Mouse (Mus musculus): ENCODE measurements at regions not wholly inside any gene's neighbourhood (a gene's known extent, or its start where the extent isn't known, plus 50 kb on each side); places are given as distances from the start of the nearest gene placed in this dataset.

DNA sequence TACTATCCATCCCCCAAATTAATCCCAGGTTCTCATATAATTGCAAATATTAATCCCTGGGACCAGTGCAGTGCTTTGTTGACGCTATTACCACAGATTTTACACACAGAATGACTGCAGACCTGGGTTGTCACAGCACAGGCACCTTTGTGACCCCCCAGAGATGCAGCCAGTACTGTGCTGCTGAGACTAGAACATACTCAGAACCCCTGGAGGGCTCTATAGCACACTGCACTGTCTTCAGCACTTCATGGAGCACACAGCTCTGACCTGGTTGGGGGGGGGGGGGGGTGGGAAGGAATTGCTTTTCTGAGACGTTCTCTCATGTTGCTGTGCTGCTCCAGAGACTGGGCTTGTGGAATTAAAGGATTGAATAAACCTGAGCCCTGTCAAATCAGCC lies 154.9 kb upstream of the Gm34302 start:
- Histone ChIP-seq H3K36me3 (no peaks in the 10 kb centered on the region), H3K27ac (no peak overlapping the region), H3K4me3 (no peak overlapping the region), H3K27me3 (no peaks in the 10 kb centered on the region), H3K4me1 (replicated peaks) (peaks cover 6% of the 10 kb centered on the region; the same call in 1 of the 2 replicates), H3K9ac (no peak overlapping the region), H3K9me3 (no peaks in the 10 kb centered on the region), H3K4me2 (no peak overlapping the region)
- no peak for ATAC-seq (ENCODE audit: low FRiP score)
- 37% methylated on average over 2 of the region's 2 CpGs for WGBS

DNA sequence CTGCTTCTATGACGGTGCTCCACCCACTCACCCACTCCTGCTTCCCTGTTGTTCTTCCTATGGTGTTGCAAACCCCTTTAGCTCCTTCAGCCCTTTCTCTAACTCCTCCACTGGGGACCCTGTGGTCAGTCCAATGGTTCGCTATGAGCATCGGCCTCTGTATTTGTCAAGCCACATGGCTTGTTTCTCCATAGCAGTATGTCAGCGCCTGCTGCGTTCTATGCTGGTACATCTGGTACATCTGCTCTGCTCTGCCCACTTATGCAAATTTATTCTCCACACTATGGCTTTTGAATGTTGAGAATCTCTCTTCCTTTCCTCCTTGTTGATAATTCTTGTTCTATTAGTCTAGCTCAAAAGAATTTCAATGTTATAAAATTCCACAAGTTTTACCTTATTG lies 154.2 kb upstream of the Gm34302 start:
- Histone ChIP-seq H3K4me1 (replicated peaks) (peaks cover 6% of the 10 kb centered on the region; the same call in 1 of the 2 replicates), H3K27me3 (no peaks in the 10 kb centered on the region), H3K9ac (no peak overlapping the region), H3K9me3 (no peaks in the 10 kb centered on the region), H3K4me3 (no peak overlapping the region), H3K4me2 (no peak overlapping the region), H3K36me3 (no peaks in the 10 kb centered on the region), H3K27ac (no peak overlapping the region)
- 64% methylated on average over 5 of the region's 5 CpGs for WGBS
- ATAC-seq (ENCODE audit: low FRiP score): peak; percentile 36; the same call in 1 of the 2 replicates

DNA sequence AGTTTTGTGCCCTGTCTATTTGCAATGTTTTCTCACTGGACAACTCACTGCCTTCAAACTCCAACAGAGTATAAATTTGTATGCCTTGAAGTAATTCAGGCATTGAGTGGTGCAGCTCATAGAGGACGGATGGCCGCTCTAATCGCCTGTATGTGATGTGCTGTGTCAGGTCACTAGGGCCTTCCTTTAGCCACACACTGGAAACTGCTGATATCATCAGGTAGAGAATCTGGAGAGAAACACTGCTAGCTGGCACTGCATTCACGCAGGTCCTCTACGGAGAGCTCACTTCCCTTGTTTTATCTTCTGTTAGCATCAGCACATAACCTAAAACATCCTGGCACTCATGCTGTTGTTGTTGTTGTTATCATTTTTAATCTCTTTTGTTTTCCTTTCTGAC lies 144.0 kb upstream of the Gm34302 start:
- H3K4me2 ChIP-seq: no peak overlapping the region
- no peak overlapping the region for H3K27ac ChIP-seq
- H3K4me3 ChIP-seq: no peak overlapping the region
- 0 out of 2 replicates have a peak, but pooled peaks cover 5% of the 10 kb centered on the region for H3K4me1 ChIP-seq (replicated peaks)
- H3K9ac ChIP-seq: no peak overlapping the region
- H3K27me3 ChIP-seq: no peaks in the 10 kb centered on the region
- 81% methylated on average over 5 of the region's 5 CpGs for WGBS
- H3K36me3 ChIP-seq: no peaks in the 10 kb centered on the region
- H3K9me3 ChIP-seq: no peaks in the 10 kb centered on the region
- ATAC-seq (ENCODE audit: low FRiP score): no peak

DNA sequence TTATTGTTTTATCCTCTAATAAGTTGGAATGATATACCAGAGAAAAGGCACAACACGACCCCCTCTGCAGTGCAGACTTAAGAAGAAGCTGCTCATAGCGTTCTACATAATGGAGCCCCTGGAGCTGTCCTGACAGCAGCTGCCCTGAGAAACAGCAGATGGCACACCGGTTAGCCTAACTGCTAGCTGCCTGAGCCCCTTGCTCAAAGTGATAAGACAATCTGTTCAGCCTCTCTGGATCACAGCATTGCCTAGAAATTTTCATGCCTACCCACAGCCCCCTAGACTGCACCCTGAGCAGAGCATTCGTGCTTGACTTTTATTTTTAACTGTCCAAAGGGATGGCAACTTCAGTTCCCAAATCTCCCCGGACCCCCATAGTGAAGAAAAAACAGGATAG lies 132.4 kb upstream of the Gm34302 start:
- Histone ChIP-seq H3K27me3 (no peaks in the 10 kb centered on the region), H3K9ac (no peak overlapping the region), H3K4me3 (no peak overlapping the region), H3K27ac (peak overlapping the region; percentile 37; the same call in 1 of the 2 replicates), H3K4me1 (replicated peaks) (peaks cover 17% of the 10 kb centered on the region; the same call in 1 of the 2 replicates), H3K36me3 (no peaks in the 10 kb centered on the region), H3K4me2 (no peak overlapping the region), H3K9me3 (0 out of 2 replicates have a peak, but pooled peaks cover 4% of the 10 kb centered on the region)
- 27% methylated on average over 5 of the region's 5 CpGs for WGBS
- ATAC-seq (ENCODE audit: low FRiP score): peak; percentile 78

DNA sequence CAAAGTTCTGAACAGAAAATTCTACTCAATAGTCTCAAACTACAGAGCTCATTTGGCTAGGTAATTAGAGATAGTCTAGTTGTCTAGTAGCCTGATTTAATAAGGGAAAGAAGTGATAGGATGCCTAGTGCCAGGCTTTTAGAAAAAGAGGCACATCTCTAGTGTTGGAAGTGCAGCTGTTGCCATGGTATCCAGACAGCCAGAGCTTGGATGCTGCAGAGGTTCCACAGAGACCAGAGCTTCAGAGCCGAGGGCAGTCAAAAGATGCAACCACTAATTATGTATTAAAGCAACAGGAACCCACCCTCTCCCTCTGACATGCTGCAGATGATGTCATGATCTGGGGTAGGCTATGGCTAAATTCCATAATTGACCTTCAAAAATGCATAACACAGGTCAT lies 130.0 kb upstream of the Gm34302 start:
- no peaks in the 10 kb centered on the region for H3K27me3 ChIP-seq
- no peaks in the 10 kb centered on the region for H3K36me3 ChIP-seq
- peak; percentile 59; the same call in 1 of the 2 replicates for ATAC-seq (ENCODE audit: low FRiP score)
- peaks cover 24% of the 10 kb centered on the region; the same call in 1 of the 2 replicates for H3K4me1 ChIP-seq (replicated peaks)
- WGBS: 11% methylated on average over 1 of the region's 1 CpGs
- no peak overlapping the region for H3K27ac ChIP-seq
- 0 out of 2 replicates have a peak, but pooled peaks cover 4% of the 10 kb centered on the region for H3K9me3 ChIP-seq
- no peak overlapping the region for H3K4me3 ChIP-seq
- H3K9ac ChIP-seq: no peak overlapping the region
- no peak overlapping the region for H3K4me2 ChIP-seq

DNA sequence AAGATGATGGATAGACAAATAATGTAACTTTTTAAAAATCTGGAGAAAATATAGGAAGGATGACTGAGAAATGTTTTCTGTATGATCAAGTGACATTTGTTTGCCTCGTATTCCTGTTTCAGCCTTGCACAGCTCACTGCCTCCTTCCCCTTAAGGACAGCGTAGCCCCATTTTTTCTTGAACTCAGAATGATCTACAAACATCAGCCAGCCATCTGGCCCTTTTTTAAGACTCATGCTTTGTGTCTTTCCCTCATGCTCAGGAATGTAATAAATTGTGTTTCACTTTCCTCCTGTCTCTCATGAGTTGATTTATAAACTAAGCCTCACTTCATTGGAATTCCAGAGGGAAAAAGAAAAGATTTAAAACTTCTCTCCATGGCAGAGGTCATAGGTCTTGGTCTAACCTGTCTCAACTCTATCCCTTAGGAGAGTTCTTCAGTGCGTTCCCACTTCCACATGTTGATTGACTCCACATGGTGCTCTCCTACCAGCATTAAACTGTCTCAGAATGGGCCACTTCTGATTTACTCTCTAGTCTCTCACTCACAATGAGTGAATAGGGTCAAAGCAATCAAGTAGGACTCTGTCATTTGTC lies 129.2 kb upstream of the Gm34302 start:
- H3K4me1 ChIP-seq (replicated peaks): peaks cover 24% of the 10 kb centered on the region; the same call in 1 of the 2 replicates
- H3K4me2 ChIP-seq: no peak overlapping the region
- H3K9me3 ChIP-seq: no peaks in the 10 kb centered on the region
- H3K27ac ChIP-seq: no peak overlapping the region
- no peak overlapping the region for H3K9ac ChIP-seq
- WGBS: 74% methylated on average over 3 of the region's 3 CpGs
- no peak for ATAC-seq (ENCODE audit: low FRiP score)
- H3K4me3 ChIP-seq: no peak overlapping the region
- H3K36me3 ChIP-seq: no peaks in the 10 kb centered on the region
- no peaks in the 10 kb centered on the region for H3K27me3 ChIP-seq

DNA sequence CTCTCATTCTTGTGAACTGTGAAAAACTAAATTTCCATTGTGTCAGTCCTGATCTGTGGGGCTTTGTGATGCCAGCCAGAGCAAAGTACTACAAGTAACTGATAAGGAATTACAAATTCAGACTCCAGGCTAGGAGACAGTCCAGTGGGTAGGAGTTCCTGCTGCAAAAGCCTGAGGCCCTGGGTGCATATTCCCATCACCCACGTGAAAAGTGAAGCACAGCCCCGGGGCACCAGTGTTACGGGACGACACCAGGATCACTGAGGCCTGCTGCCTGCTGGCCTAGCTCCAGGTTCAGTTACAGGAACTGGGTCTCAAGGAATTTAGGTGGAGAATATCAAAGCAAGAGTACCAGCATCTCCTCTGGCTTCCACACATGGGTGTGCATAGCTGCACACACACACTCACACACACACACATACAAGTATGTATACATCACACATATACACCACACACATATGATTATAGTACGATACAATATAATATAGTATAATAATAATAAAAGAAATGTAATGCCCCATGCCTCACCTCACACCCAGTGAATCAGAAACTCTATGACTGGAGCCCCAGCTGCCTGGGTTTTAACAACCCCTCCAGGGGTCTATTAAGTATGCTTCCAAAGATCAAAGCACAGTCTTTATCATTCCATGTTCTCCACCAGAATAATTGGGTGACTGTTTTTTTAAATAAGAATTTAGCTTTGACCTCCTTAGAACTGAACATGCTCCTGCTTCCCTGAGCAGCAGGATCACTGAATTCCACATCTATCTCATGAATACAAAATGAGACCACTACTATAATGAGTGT lies 126.6 kb upstream of the Gm34302 start:
- Histone ChIP-seq H3K9ac (no peak overlapping the region), H3K27ac (no peak overlapping the region), H3K4me3 (no peak overlapping the region), H3K4me2 (no peak overlapping the region), H3K27me3 (no peaks in the 10 kb centered on the region), H3K9me3 (no peaks in the 10 kb centered on the region), H3K36me3 (no peaks in the 10 kb centered on the region), H3K4me1 (replicated peaks) (peaks cover 18% of the 10 kb centered on the region; the same call in 1 of the 2 replicates)
- 0 out of 2 replicates have a peak, but pooled peaks have one; percentile 34 for ATAC-seq (ENCODE audit: low FRiP score)
- WGBS: 36% methylated on average over 5 of the region's 5 CpGs

DNA sequence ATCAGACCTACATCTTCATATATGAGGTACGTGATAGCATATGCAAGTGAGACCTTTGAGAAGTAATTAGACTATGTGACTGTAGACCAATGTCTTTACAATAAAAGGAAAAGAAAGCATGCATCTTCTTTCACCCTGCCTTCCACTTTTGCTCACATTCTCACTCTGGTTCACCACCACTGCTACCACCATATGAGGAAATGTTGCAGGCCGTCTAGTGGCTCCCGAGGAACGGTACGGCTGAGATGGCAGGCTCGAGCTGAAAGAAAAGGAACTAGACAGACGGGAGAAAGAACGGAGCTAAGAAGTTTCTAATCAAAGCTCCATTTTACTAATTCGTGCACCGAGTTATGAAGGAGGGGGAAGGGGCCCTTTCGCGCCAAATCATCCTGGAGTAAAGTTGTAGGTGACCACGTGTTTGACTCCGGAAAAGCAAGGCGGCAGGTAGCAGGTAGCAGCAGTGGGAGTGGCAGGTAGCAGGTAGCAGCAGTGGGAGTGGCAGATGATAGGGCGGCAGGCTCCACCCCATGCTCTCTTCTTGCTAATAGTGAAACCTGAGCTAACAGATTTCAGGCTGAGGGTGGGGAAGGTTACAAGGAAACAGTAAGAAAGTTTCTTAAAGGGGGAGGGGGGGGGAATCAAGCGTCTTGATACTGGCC lies 125.9 kb upstream of the Gm34302 start:
- no peak overlapping the region for H3K9ac ChIP-seq
- H3K4me3 ChIP-seq: no peak overlapping the region
- no peaks in the 10 kb centered on the region for H3K36me3 ChIP-seq
- 30% methylated on average over 17 of the region's 17 CpGs for WGBS
- peaks cover 12% of the 10 kb centered on the region; the same call in 1 of the 2 replicates for H3K4me1 ChIP-seq (replicated peaks)
- H3K4me2 ChIP-seq: no peak overlapping the region
- no peak for ATAC-seq (ENCODE audit: low FRiP score)
- H3K27ac ChIP-seq: no peak overlapping the region
- H3K9me3 ChIP-seq: no peaks in the 10 kb centered on the region
- H3K27me3 ChIP-seq: no peaks in the 10 kb centered on the region

DNA sequence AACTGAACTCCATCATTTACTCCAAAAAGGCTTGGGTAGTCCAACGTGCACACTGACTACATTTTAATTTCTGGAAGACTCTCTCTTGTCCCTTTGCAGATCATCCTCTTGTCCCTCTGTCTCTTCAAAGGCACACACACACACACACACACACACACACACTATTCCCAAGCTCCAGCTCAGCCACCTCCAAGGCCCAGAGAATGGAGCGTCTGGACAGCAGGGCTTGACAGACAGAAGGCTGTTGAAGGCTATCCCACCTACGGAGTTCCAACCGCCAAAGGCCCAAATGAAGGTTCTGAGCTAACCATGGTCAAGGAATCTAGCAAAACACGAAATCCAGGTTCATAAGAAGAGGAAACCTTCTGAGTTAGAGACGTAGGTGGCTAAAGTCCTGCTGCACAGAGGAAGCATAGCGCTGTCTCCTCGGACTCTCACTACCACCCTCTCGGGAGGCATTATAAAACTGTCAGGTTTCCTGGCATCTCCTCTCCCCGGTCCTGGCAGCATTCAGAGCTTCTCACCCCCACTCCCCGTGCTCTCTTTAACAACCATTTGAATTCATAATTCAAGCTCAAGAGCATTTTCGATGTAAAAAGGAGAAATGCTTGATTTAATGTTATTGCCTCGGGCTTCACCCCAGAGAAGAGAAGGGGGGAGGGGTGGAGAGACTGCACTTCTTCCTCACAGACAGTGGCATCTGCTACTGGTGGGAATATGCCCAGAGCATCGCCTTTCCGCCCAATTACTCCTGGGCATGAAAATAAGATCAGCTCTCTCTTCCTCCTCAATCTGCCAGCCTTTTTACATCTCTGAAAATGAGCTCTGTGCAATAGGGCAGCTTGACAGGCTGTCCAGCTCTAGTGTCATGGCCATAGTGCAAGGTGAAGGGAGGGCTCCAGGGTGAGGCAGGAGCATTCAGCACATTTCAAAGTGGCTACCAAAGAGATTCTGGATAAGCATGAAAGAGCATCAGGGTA lies 99.3 kb upstream of the Gm34302 start:
- H3K9me3 ChIP-seq: no peaks in the 10 kb centered on the region
- no peak overlapping the region for H3K9ac ChIP-seq
- H3K27me3 ChIP-seq: no peaks in the 10 kb centered on the region
- peak overlapping the region; percentile 55 for H3K27ac ChIP-seq
- no peak overlapping the region for H3K4me2 ChIP-seq
- 63% methylated on average over 15 of the region's 15 CpGs for WGBS
- no peaks in the 10 kb centered on the region for H3K36me3 ChIP-seq
- peak; percentile 62 for ATAC-seq (ENCODE audit: low FRiP score)
- no peak overlapping the region for H3K4me3 ChIP-seq
- H3K4me1 ChIP-seq (replicated peaks): peaks cover 11% of the 10 kb centered on the region

DNA sequence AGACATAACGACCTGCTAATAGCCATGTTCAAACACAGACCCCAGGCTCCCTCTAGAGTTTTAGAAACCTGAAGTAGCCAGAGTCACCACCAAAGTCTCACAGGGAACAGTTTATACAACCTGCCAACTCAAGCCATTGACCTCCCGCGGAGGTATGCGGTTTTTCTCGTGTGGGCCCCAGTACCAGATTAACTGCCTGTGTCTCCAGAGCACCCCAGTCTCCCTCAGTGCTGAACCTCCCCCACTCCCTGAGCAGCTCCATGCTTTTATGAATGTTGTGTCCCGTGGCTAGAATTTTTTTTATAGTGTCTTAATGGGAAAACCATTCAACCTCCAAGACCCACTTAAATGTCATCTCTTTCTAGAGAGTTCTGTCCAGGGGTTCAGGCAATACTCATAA lies 98.5 kb upstream of the Gm34302 start:
- H3K4me2 ChIP-seq: no peak overlapping the region
- H3K4me1 ChIP-seq (replicated peaks): peaks cover 11% of the 10 kb centered on the region
- 71% methylated on average over 6 of the region's 6 CpGs for WGBS
- no peaks in the 10 kb centered on the region for H3K36me3 ChIP-seq
- H3K4me3 ChIP-seq: no peak overlapping the region
- H3K27ac ChIP-seq: no peak overlapping the region
- no peak overlapping the region for H3K9ac ChIP-seq
- H3K27me3 ChIP-seq: no peaks in the 10 kb centered on the region
- ATAC-seq (ENCODE audit: low FRiP score): no peak
- no peaks in the 10 kb centered on the region for H3K9me3 ChIP-seq

DNA sequence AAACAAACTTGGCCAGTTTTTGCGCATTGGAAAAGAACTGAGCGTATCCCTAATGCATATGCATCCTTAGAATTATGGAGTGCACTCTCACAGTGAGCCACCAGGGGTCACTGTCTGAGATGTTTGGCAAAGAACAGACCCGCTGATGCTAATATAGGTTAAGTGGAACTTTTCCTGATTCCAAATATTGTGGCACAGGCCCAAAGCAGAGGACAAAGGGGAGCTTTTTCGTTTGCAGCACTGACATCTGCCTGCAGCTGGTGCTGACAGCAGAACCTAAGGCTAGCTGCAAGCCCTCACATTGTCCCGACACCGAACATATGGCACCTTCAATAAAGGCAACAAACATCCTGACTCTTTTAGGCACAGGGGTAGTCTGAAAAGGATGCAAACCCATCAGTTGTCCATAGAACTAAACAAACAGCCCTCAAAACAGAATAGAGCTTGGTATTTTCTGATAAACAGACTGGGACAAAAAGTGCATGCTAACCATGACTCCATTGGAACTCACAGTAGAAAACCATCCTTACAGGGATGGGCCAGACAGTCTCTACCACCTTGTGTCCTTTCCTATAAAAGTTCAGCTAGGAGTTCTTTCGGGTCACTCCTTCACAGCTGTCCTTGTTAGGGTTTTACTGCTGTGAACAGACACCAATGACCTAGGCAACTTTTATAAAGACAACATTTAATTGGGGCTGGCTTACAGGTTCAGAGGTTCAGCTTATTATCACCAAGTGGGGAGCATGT lies 87.1 kb upstream of the Gm34302 start:
- Histone ChIP-seq H3K27ac (no peak overlapping the region), H3K4me1 (replicated peaks) (no peaks in the 10 kb centered on the region), H3K4me3 (no peak overlapping the region), H3K9me3 (no peaks in the 10 kb centered on the region), H3K4me2 (no peak overlapping the region), H3K27me3 (no peaks in the 10 kb centered on the region), H3K36me3 (no peaks in the 10 kb centered on the region), H3K9ac (no peak overlapping the region)
- peak; percentile 66; the same call in 1 of the 2 replicates for ATAC-seq (ENCODE audit: low FRiP score)
- WGBS: 51% methylated on average over 7 of the region's 7 CpGs

Data from hindbrain, embryonic 13.5 days (tissue).